Mouse (Mus musculus): ENCODE results near the gene Vdac1. TPM values are rescaled to one million over a fixed set of nuclear protein-coding genes. Genes with fewer than 3 reads are reported as not detected.

The Vdac1 gene
- polyA plus RNA-seq, 1 experiment from 2014 or later = 240 TPM

- Histone ChIP-seq H3K27ac (replicated peaks; ENCODE audit: low read depth, low read length) (no peak overlapping the region), H3K4me1 (ENCODE audit: control insufficient read depth, insufficient read depth, low read length) (no peaks in the 10 kb centered on the region), H3K9ac (ENCODE audit: low read depth, low read length) (no peak overlapping the region), H3K9me3 (ENCODE audit: control insufficient read depth, low read length) (no peaks in the 10 kb centered on the region), H3K4me3 (ENCODE audit: low read depth, low read length) (no peak overlapping the region), H3K4me2 (ENCODE audit: low read depth, low read length) (no peak overlapping the region), H3K27me3 (replicated peaks; ENCODE audit: control insufficient read depth, insufficient read depth, low read length) (no peaks in the 10 kb centered on the region), H3K36me3 (ENCODE audit: control insufficient read depth, insufficient read depth, low read length) (no peaks in the 10 kb centered on the region)
- DNase-seq (ENCODE audit: low spot score) (peak; percentile 54), ATAC-seq (ENCODE audit: low read depth) (peak; percentile 82)
- 55% methylated on average over 16 of the region's 16 CpGs for WGBS
These were observed 28.1 kb upstream of the Vdac1 start for GRCm38 (mm10) chr11:52332421-52333118.

- ATAC-seq (ENCODE audit: low read depth) (no peak), DNase-seq (ENCODE audit: low spot score) (no peak)
- no peaks in the 10 kb centered on the region for H3K27me3 ChIP-seq (replicated peaks; ENCODE audit: control insufficient read depth, insufficient read depth, low read length)
- no peaks in the 10 kb centered on the region for H3K4me1 ChIP-seq (ENCODE audit: control insufficient read depth, insufficient read depth, low read length)
- no peak overlapping the region for H3K4me3 ChIP-seq (ENCODE audit: low read depth, low read length)
- WGBS = 93% methylated on average over 13 of the region's 13 CpGs
- no peaks in the 10 kb centered on the region for H3K9me3 ChIP-seq (ENCODE audit: control insufficient read depth, low read length)
- no peak overlapping the region for H3K4me2 ChIP-seq (ENCODE audit: low read depth, low read length)
- H3K27ac ChIP-seq (replicated peaks; ENCODE audit: low read depth, low read length) = no peak overlapping the region
- no peaks in the 10 kb centered on the region for H3K36me3 ChIP-seq (ENCODE audit: control insufficient read depth, insufficient read depth, low read length)
- H3K9ac ChIP-seq (ENCODE audit: low read depth, low read length) = no peak overlapping the region
These were observed 27.0 kb upstream of the Vdac1 start for GRCm38 (mm10) chr11:52333616-52334015.

- ATAC-seq (ENCODE audit: low read depth) (no peak), DNase-seq (ENCODE audit: low spot score) (no peak)
- 78% methylated on average over 4 of the region's 4 CpGs for WGBS
- no peak overlapping the region for H3K4me2 ChIP-seq (ENCODE audit: low read depth, low read length)
- no peaks in the 10 kb centered on the region for H3K4me1 ChIP-seq (ENCODE audit: control insufficient read depth, insufficient read depth, low read length)
- no peaks in the 10 kb centered on the region for H3K27me3 ChIP-seq (replicated peaks; ENCODE audit: control insufficient read depth, insufficient read depth, low read length)
- H3K9ac ChIP-seq (ENCODE audit: low read depth, low read length) = no peak overlapping the region
- no peaks in the 10 kb centered on the region for H3K36me3 ChIP-seq (ENCODE audit: control insufficient read depth, insufficient read depth, low read length)
- H3K4me3 ChIP-seq (ENCODE audit: low read depth, low read length) = no peak overlapping the region
- H3K27ac ChIP-seq (replicated peaks; ENCODE audit: low read depth, low read length) = no peak overlapping the region
- H3K9me3 ChIP-seq (ENCODE audit: control insufficient read depth, low read length) = no peaks in the 10 kb centered on the region
These were observed 25.4 kb upstream of the Vdac1 start for GRCm38 (mm10) chr11:52335263-52335662.

- no peak overlapping the region for H3K4me3 ChIP-seq (ENCODE audit: low read depth, low read length)
- no peak overlapping the region for H3K27ac ChIP-seq (replicated peaks; ENCODE audit: low read depth, low read length)
- H3K9me3 ChIP-seq (ENCODE audit: control insufficient read depth, low read length) = no peaks in the 10 kb centered on the region
- ATAC-seq (ENCODE audit: low read depth) (no peak), DNase-seq (ENCODE audit: low spot score) (no peak)
- no peak overlapping the region for H3K9ac ChIP-seq (ENCODE audit: low read depth, low read length)
- no peak overlapping the region for H3K4me2 ChIP-seq (ENCODE audit: low read depth, low read length)
- 61% methylated on average over 7 of the region's 7 CpGs for WGBS
- H3K36me3 ChIP-seq (ENCODE audit: control insufficient read depth, insufficient read depth, low read length) = no peaks in the 10 kb centered on the region
- H3K27me3 ChIP-seq (replicated peaks; ENCODE audit: control insufficient read depth, insufficient read depth, low read length) = no peaks in the 10 kb centered on the region
- no peaks in the 10 kb centered on the region for H3K4me1 ChIP-seq (ENCODE audit: control insufficient read depth, insufficient read depth, low read length)
These were observed 24.7 kb upstream of the Vdac1 start for GRCm38 (mm10) chr11:52335924-52336323.

- WGBS = 59% methylated on average over 10 of the region's 10 CpGs
- no peaks in the 10 kb centered on the region for H3K27me3 ChIP-seq (replicated peaks; ENCODE audit: control insufficient read depth, insufficient read depth, low read length)
- H3K9ac ChIP-seq (ENCODE audit: low read depth, low read length) = no peak overlapping the region
- DNase-seq (ENCODE audit: low spot score) (no peak), ATAC-seq (ENCODE audit: low read depth) (no peak)
- H3K4me2 ChIP-seq (ENCODE audit: low read depth, low read length) = no peak overlapping the region
- H3K4me3 ChIP-seq (ENCODE audit: low read depth, low read length) = no peak overlapping the region
- H3K4me1 ChIP-seq (ENCODE audit: control insufficient read depth, insufficient read depth, low read length) = no peaks in the 10 kb centered on the region
- H3K36me3 ChIP-seq (ENCODE audit: control insufficient read depth, insufficient read depth, low read length) = no peaks in the 10 kb centered on the region
- H3K27ac ChIP-seq (replicated peaks; ENCODE audit: low read depth, low read length) = no peak overlapping the region
- no peaks in the 10 kb centered on the region for H3K9me3 ChIP-seq (ENCODE audit: control insufficient read depth, low read length)
These were observed 22.9 kb upstream of the Vdac1 start for GRCm38 (mm10) chr11:52337651-52338295.

GRCm38 (mm10) chr11:52338351-52338750, 22.3 kb upstream of the Vdac1 start:
- WGBS = 77% methylated on average over 3 of the region's 3 CpGs

GRCm38 (mm10) chr11:52339098-52339497, 21.6 kb upstream of the Vdac1 start:
- no peak for ATAC-seq (ENCODE audit: low read depth)
- DNase-seq (ENCODE audit: low spot score) = no peak
- H3K4me1 ChIP-seq (ENCODE audit: control insufficient read depth, insufficient read depth, low read length) = no peaks in the 10 kb centered on the region
- no peak overlapping the region for H3K4me2 ChIP-seq (ENCODE audit: low read depth, low read length)
- H3K9me3 ChIP-seq (ENCODE audit: control insufficient read depth, low read length) = no peaks in the 10 kb centered on the region
- H3K9ac ChIP-seq (ENCODE audit: low read depth, low read length) = no peak overlapping the region
- no peak overlapping the region for H3K4me3 ChIP-seq (ENCODE audit: low read depth, low read length)
- WGBS = 85% methylated on average over 4 of the region's 4 CpGs
- H3K27ac ChIP-seq (replicated peaks; ENCODE audit: low read depth, low read length) = no peak overlapping the region
- no peaks in the 10 kb centered on the region for H3K27me3 ChIP-seq (replicated peaks; ENCODE audit: control insufficient read depth, insufficient read depth, low read length)
- no peaks in the 10 kb centered on the region for H3K36me3 ChIP-seq (ENCODE audit: control insufficient read depth, insufficient read depth, low read length)

More at GRCm38 (mm10) chr11:52338351-52338750, 22.3 kb upstream of the Vdac1 start:
- H3K9ac ChIP-seq (ENCODE audit: low read depth, low read length) = no peak overlapping the region
- DNase-seq (ENCODE audit: low spot score) = no peak
- no peak overlapping the region for H3K4me2 ChIP-seq (ENCODE audit: low read depth, low read length)
- H3K36me3 ChIP-seq (ENCODE audit: control insufficient read depth, insufficient read depth, low read length) = no peaks in the 10 kb centered on the region
- no peaks in the 10 kb centered on the region for H3K9me3 ChIP-seq (ENCODE audit: control insufficient read depth, low read length)
- no peak for ATAC-seq (ENCODE audit: low read depth)
- H3K27ac ChIP-seq (replicated peaks; ENCODE audit: low read depth, low read length) = no peak overlapping the region
- H3K27me3 ChIP-seq (replicated peaks; ENCODE audit: control insufficient read depth, insufficient read depth, low read length) = no peaks in the 10 kb centered on the region
- H3K4me1 ChIP-seq (ENCODE audit: control insufficient read depth, insufficient read depth, low read length) = no peaks in the 10 kb centered on the region
- no peak overlapping the region for H3K4me3 ChIP-seq (ENCODE audit: low read depth, low read length)

GRCm38 (mm10) chr11:52339512-52339911, 21.1 kb upstream of the Vdac1 start:
- Histone ChIP-seq H3K4me2 (ENCODE audit: low read depth, low read length) (no peak overlapping the region), H3K36me3 (ENCODE audit: control insufficient read depth, insufficient read depth, low read length) (no peaks in the 10 kb centered on the region), H3K9me3 (ENCODE audit: control insufficient read depth, low read length) (no peaks in the 10 kb centered on the region), H3K9ac (ENCODE audit: low read depth, low read length) (no peak overlapping the region), H3K27ac (replicated peaks; ENCODE audit: low read depth, low read length) (no peak overlapping the region), H3K4me3 (ENCODE audit: low read depth, low read length) (no peak overlapping the region), H3K4me1 (ENCODE audit: control insufficient read depth, insufficient read depth, low read length) (no peaks in the 10 kb centered on the region), H3K27me3 (replicated peaks; ENCODE audit: control insufficient read depth, insufficient read depth, low read length) (no peaks in the 10 kb centered on the region)
- WGBS = 92% methylated on average over 12 of the region's 12 CpGs
- no peak for DNase-seq (ENCODE audit: low spot score)
- ATAC-seq (ENCODE audit: low read depth) = no peak

Data from embryonic facial prominence, embryonic 14.5 days (tissue).